Mouse (Mus musculus) testis, adult 2 months (tissue): ENCODE measurements around the gene Loxl4.

Experiments
- CTCF ChIP-seq: fragments of 200-500 bp; IDR thresholded peaks from 2 replicates; pipeline ENCODE4 v1.5.1; 2012; ENCODE audit warnings: low read depth, mild to moderate bottlenecking, inconsistent platforms, low read length, moderate library complexity; ENCODE audit not compliant: control insufficient read depth, insufficient read depth, insufficient replicate concordance
- POLR2A ChIP-seq: fragments of 200-500 bp; IDR thresholded peaks from 2 replicates; pipeline ENCODE4 v1.6.1; 2012; ENCODE audit warnings: low read depth, mild to moderate bottlenecking, inconsistent platforms, low read length, moderate library complexity; ENCODE audit not compliant: control insufficient read depth

DNA sequence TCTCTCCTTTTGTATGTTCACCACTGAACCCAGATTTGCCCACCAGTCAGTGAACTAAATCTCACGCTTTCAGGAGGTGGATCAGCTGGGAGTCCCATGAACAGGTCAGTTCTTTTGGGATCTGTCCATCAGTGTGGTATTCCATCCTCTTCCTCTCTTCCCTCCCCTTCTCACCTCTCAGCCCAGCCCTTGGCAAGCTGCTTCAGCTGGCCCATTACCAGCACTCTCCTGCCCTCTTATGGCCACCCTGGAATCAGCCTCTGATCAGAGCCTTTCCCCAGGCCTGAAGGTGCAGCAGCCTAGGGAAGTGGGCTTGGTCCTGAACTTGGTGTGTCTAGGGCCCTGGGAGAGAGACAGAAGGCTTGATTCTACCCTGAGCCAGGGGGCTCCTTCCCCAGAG lies 42.4 kb upstream of the Loxl4 start:
- peak; percentile 67; the same call in 1 of the 2 replicates for TF ChIP-seq CTCF
- TF ChIP-seq POLR2A: no peak
